Mouse (Mus musculus) left cerebral cortex, postnatal 14 days (tissue): ENCODE data around the gene Zfp536. TPM values are rescaled to one million over a fixed set of nuclear protein-coding genes. Genes with fewer than 3 reads are reported as not detected.

ENCODE experiments used
- DNase-seq, 2 experiments: peaks; one replicate each; pipeline ENCODE4 v3.0.0; 2021 to 2022; ENCODE audit warnings: low spot score in 2 of 2, mixed read lengths in 1 of 2
- intact Hi-C: fragments of 180-260 bp; cut with DNase I; formaldehyde crosslinking; loops from one replicate; pipeline ENCODE4 v1.15.1; 2025
- total RNA-seq, 2 experiments: library from RNA; stranded (reverse); gene quantifications; 2 replicates each; pipeline ENCODE4 v1.2.3; 2021

The Zfp536 gene
- total RNA-seq, 2 experiments from 2014 or later = 28.7 to 30.0 TPM

GRCm38 (mm10) chr7:37510933-37511675 lies 262.3 kb downstream of the Zfp536 start:
- DNase-seq = no peak
- intact Hi-C loops = no loop called here

- intact Hi-C loops = no loop called here
- DNase-seq = no peak
Observed at GRCm38 (mm10) chr7:37509700-37510099, 263.7 kb downstream of the Zfp536 start.

GRCm38 (mm10) chr7:37505548-37505947 lies 267.9 kb downstream of the Zfp536 start:
- peak in 1 of 2 experiments; percentile 17 for DNase-seq

GRCm38 (mm10) chr7:37505096-37505495 lies 268.3 kb downstream of the Zfp536 start:
- intact Hi-C loops = no loop called here
- DNase-seq = no peak

More at GRCm38 (mm10) chr7:37505548-37505947, 267.9 kb downstream of the Zfp536 start:
- intact Hi-C loops = no loop called here

- DNase-seq = no peak
- intact Hi-C loops = no loop called here
Observed at GRCm38 (mm10) chr7:37498881-37499280, 274.6 kb downstream of the Zfp536 start.

- intact Hi-C loops = no loop called here
- DNase-seq = no peak
Observed at GRCm38 (mm10) chr7:37496491-37496890, 276.9 kb downstream of the Zfp536 start.

- DNase-seq = no peak
- intact Hi-C loops = no loop called here
Observed at GRCm38 (mm10) chr7:37490312-37490711, 283.1 kb downstream of the Zfp536 start.

GRCm38 (mm10) chr7:37484946-37485345 lies 288.5 kb downstream of the Zfp536 start:
- no peak for DNase-seq
- intact Hi-C loops = no loop called here

- DNase-seq = no peak
- intact Hi-C loops = no loop called here
Observed at GRCm38 (mm10) chr7:37482564-37482963, 290.9 kb downstream of the Zfp536 start.

- DNase-seq = no peak
- intact Hi-C loops = no loop called here
Observed at GRCm38 (mm10) chr7:37481165-37481564, 292.3 kb downstream of the Zfp536 start.

- intact Hi-C loops = no loop called here
- DNase-seq = no peak
Observed at GRCm38 (mm10) chr7:37477309-37477708, 296.1 kb downstream of the Zfp536 start.

GRCm38 (mm10) chr7:37475485-37475884 lies 298.0 kb downstream of the Zfp536 start:
- no peak for DNase-seq
- intact Hi-C loops = no loop called here

GRCm38 (mm10) chr7:37474284-37474683 lies 299.2 kb downstream of the Zfp536 start:
- intact Hi-C loops = no loop called here
- DNase-seq = no peak

- intact Hi-C loops = no loop called here
- no peak for DNase-seq
Observed at GRCm38 (mm10) chr7:37473311-37474084, 299.9 kb downstream of the Zfp536 start.

- intact Hi-C loops = no loop called here
- no peak for DNase-seq
Observed at GRCm38 (mm10) chr7:37471726-37472125, 301.7 kb downstream of the Zfp536 start.

- intact Hi-C loops = no loop called here
- DNase-seq = no peak
Observed at GRCm38 (mm10) chr7:37466477-37467243, 306.8 kb downstream of the Zfp536 start.

GRCm38 (mm10) chr7:37464186-37464721 lies 309.2 kb downstream of the Zfp536 start:
- intact Hi-C loops = no loop called here
- no peak for DNase-seq

GRCm38 (mm10) chr7:37447523-37447922 lies 325.9 kb downstream of the Zfp536 start:
- intact Hi-C loops = no loop called here
- no peak for DNase-seq

GRCm38 (mm10) chr7:37439912-37440311 lies 333.5 kb downstream of the Zfp536 start:
- no peak for DNase-seq
- intact Hi-C loops = no loop called here
